Mouse (Mus musculus): ENCODE measurements around the gene Dpp6. TPM values are rescaled to one million over a fixed set of nuclear protein-coding genes. Genes with fewer than 3 reads are reported as not detected.

Dpp6 gene
- polyA plus RNA-seq, 1 experiment from 2014 or later = 4.5 TPM

DNA sequence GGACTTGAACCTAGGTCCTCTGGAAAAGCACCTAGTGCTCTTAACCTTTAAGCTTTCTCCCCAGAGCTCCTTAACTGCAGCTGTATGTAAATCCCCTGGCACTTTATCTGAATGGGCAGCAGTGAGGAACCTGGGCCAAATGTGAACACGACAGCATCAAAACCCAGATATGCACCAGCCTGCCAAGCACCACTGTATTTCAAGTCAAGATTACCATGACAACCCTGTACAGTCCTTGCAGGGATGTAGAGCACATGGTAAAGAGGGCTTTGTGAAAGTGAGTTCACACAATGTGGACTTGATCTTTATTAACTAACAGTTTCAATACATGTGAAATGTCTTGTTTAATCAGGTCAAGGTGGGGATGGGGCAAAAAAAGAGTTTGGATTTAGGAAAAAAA, 162.3 kb downstream of the Dpp6 start:
- no peak for DNase-seq (ENCODE audit: low spot score)
- Histone ChIP-seq H3K4me3 (ENCODE audit: low read depth, low read length) (no peak overlapping the region), H3K36me3 (replicated peaks; ENCODE audit: control insufficient read depth, insufficient read depth, low read depth, low read length) (no peaks in the 10 kb centered on the region), H3K9ac (replicated peaks; ENCODE audit: low read length) (no peak overlapping the region), H3K9me3 (replicated peaks; ENCODE audit: control insufficient read depth, low read length) (no peaks in the 10 kb centered on the region), H3K4me2 (ENCODE audit: low read depth, low read length) (no peak overlapping the region), H3K27ac (replicated peaks; ENCODE audit: low read depth, low read length) (no peak overlapping the region), H3K4me1 (ENCODE audit: control insufficient read depth, insufficient read depth, low read length) (no peaks in the 10 kb centered on the region), H3K27me3 (ENCODE audit: control insufficient read depth, insufficient read depth, low read length) (no peaks in the 10 kb centered on the region)
- ATAC-seq (replicated peaks; ENCODE audit: insufficient number of reproducible peaks, low FRiP score, low TSS enrichment, low read depth) = no peak; the same call in 1 of the 2 replicates
- 81% methylated on average over 1 of the region's 1 CpGs for WGBS

DNA sequence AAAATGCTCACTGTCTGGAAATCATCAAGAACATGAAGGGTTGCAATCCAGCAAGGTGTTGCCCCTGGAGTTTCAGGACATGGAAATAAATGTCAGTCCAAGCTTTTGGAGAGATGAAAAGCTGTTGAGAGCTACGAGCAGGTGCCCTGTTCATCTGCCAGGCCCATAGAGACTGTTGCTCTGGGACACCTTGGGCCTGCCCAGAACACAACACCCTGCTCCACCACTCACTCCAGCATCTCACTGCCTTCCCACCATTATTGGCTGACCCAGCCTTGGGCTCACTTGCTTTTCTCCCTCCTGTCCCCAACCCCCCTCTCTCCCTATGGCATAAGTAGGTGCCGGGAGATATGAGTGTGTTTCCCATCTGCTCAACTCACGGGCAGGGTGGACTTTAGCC, 162.8 kb downstream of the Dpp6 start:
- no peaks in the 10 kb centered on the region for H3K9me3 ChIP-seq (replicated peaks; ENCODE audit: control insufficient read depth, low read length)
- H3K4me3 ChIP-seq (ENCODE audit: low read depth, low read length) = no peak overlapping the region
- 81% methylated on average over 3 of the region's 3 CpGs for WGBS
- H3K36me3 ChIP-seq (replicated peaks; ENCODE audit: control insufficient read depth, insufficient read depth, low read depth, low read length) = no peaks in the 10 kb centered on the region
- H3K9ac ChIP-seq (replicated peaks; ENCODE audit: low read length) = no peak overlapping the region
- H3K4me2 ChIP-seq (ENCODE audit: low read depth, low read length) = no peak overlapping the region
- no peaks in the 10 kb centered on the region for H3K27me3 ChIP-seq (ENCODE audit: control insufficient read depth, insufficient read depth, low read length)
- H3K27ac ChIP-seq (replicated peaks; ENCODE audit: low read depth, low read length) = no peak overlapping the region
- DNase-seq (ENCODE audit: low spot score) (no peak), ATAC-seq (replicated peaks; ENCODE audit: insufficient number of reproducible peaks, low FRiP score, low TSS enrichment, low read depth) (no peak)
- H3K4me1 ChIP-seq (ENCODE audit: control insufficient read depth, insufficient read depth, low read length) = no peaks in the 10 kb centered on the region

DNA sequence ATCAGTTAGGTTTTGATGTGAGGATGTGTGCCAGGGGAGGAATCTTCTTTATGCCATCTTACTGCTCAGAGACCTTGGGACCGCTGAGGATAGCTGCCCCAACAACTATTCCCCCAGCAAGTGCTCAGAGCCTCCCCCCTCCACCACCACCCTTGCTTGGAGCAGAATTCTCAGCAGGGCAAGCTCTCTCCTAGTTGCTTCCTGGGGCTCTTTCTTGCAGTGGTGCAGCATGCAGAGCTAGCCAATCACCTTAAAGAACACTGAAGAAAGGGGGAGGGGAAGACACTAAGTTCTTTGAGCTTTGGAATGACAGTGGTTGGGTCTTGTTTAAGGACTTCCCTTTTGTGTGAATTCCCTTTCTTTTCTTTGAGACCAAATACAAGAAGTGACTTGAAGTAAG, 168.1 kb downstream of the Dpp6 start:
- H3K4me2 ChIP-seq (ENCODE audit: low read depth, low read length) = no peak overlapping the region

DNA sequence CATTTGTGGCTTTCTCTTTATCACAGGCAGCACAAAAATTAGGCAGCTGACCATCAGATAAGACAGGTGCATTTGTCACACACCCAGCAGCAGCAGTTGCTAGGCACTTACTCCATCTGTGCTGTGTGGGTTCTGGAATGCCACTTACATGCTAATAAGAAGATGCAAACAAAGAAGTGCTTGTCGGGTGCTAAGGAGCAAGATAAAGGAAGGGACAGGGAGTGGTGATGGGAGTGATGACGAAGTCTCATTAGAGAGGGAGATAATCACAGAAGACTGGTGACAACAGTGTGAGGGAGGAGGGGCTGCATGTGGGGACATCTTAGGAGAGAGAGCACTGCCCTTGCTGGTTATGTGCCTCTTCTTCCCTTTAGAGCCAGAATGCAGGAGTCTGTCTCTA, 174.6 kb downstream of the Dpp6 start:
- DNase-seq (ENCODE audit: low spot score) (no peak), ATAC-seq (replicated peaks; ENCODE audit: insufficient number of reproducible peaks, low FRiP score, low TSS enrichment, low read depth) (peak; percentile 66; the same call in 1 of the 2 replicates)
- Histone ChIP-seq H3K4me3 (ENCODE audit: low read depth, low read length) (no peak overlapping the region), H3K4me1 (ENCODE audit: control insufficient read depth, insufficient read depth, low read length) (no peaks in the 10 kb centered on the region), H3K27ac (replicated peaks; ENCODE audit: low read depth, low read length) (no peak overlapping the region), H3K36me3 (replicated peaks; ENCODE audit: control insufficient read depth, insufficient read depth, low read depth, low read length) (no peaks in the 10 kb centered on the region), H3K27me3 (ENCODE audit: control insufficient read depth, insufficient read depth, low read length) (no peaks in the 10 kb centered on the region), H3K4me2 (ENCODE audit: low read depth, low read length) (no peak overlapping the region), H3K9me3 (replicated peaks; ENCODE audit: control insufficient read depth, low read length) (no peaks in the 10 kb centered on the region), H3K9ac (replicated peaks; ENCODE audit: low read length) (no peak overlapping the region)
- WGBS = 19% methylated on average over 2 of the region's 2 CpGs

More for the DNA sequence above, 168.1 kb downstream of the Dpp6 start:
- 5% methylated on average over 1 of the region's 1 CpGs for WGBS
- ATAC-seq (replicated peaks; ENCODE audit: insufficient number of reproducible peaks, low FRiP score, low TSS enrichment, low read depth) = no peak
- Histone ChIP-seq H3K27me3 (ENCODE audit: control insufficient read depth, insufficient read depth, low read length) (no peaks in the 10 kb centered on the region), H3K27ac (replicated peaks; ENCODE audit: low read depth, low read length) (no peak overlapping the region), H3K36me3 (replicated peaks; ENCODE audit: control insufficient read depth, insufficient read depth, low read depth, low read length) (no peaks in the 10 kb centered on the region), H3K4me1 (ENCODE audit: control insufficient read depth, insufficient read depth, low read length) (no peaks in the 10 kb centered on the region), H3K9me3 (replicated peaks; ENCODE audit: control insufficient read depth, low read length) (no peaks in the 10 kb centered on the region), H3K9ac (replicated peaks; ENCODE audit: low read length) (no peak overlapping the region), H3K4me3 (ENCODE audit: low read depth, low read length) (no peak overlapping the region)
- no peak for DNase-seq (ENCODE audit: low spot score)

DNA sequence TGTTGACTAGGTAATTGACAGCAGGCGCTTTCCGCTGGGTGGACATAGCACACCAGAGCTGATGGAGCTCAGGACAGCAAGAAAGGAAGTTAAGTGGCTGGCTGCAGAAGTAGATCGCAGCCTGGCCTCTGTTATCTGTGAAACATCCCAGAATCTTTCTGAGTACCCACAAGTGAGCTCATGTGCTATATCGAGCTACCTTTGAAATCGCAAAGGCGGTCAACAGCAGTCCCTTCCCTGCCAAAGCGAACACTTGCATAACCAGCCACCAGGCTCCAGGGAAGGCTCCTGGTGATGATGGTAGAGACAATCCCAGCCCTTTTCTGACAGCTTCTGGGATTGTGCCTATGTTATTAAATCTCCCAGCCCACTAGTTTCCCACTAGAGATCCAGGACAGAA, 186.5 kb downstream of the Dpp6 start:
- no peak for ATAC-seq (replicated peaks; ENCODE audit: insufficient number of reproducible peaks, low FRiP score, low TSS enrichment, low read depth)
- no peak overlapping the region for H3K4me2 ChIP-seq (ENCODE audit: low read depth, low read length)
- no peaks in the 10 kb centered on the region for H3K4me1 ChIP-seq (ENCODE audit: control insufficient read depth, insufficient read depth, low read length)
- H3K9me3 ChIP-seq (replicated peaks; ENCODE audit: control insufficient read depth, low read length) = no peaks in the 10 kb centered on the region
- no peak overlapping the region for H3K4me3 ChIP-seq (ENCODE audit: low read depth, low read length)
- DNase-seq (ENCODE audit: low spot score) = no peak
- no peaks in the 10 kb centered on the region for H3K27me3 ChIP-seq (ENCODE audit: control insufficient read depth, insufficient read depth, low read length)
- no peak overlapping the region for H3K27ac ChIP-seq (replicated peaks; ENCODE audit: low read depth, low read length)
- WGBS = 94% methylated on average over 7 of the region's 7 CpGs
- H3K9ac ChIP-seq (replicated peaks; ENCODE audit: low read length) = no peak overlapping the region
- H3K36me3 ChIP-seq (replicated peaks; ENCODE audit: control insufficient read depth, insufficient read depth, low read depth, low read length) = no peaks in the 10 kb centered on the region

DNA sequence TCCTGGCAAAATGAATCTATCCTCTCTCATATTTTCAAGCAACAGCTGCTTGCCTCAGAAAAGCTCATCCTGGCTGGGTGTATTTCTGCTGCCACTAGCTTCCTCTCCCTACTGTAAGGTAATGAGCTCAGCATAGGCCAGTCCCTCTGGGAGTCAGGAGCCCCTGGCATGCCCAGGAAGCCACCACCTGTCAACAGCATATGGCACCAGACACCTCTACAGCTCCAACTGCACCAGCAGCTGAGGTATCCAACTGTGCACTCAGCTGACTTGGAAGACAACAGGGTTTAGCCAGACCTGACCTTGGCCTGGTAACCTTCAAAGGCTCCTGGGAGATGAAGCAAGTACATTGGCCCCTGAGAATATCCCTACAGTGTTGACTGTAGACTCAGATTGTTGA, 192.2 kb downstream of the Dpp6 start:
- Histone ChIP-seq H3K9ac (replicated peaks; ENCODE audit: low read length) (no peak overlapping the region), H3K27ac (replicated peaks; ENCODE audit: low read depth, low read length) (no peak overlapping the region), H3K4me2 (ENCODE audit: low read depth, low read length) (no peak overlapping the region), H3K36me3 (replicated peaks; ENCODE audit: control insufficient read depth, insufficient read depth, low read depth, low read length) (no peaks in the 10 kb centered on the region), H3K4me1 (ENCODE audit: control insufficient read depth, insufficient read depth, low read length) (no peaks in the 10 kb centered on the region), H3K27me3 (ENCODE audit: control insufficient read depth, insufficient read depth, low read length) (no peaks in the 10 kb centered on the region), H3K9me3 (replicated peaks; ENCODE audit: control insufficient read depth, low read length) (no peaks in the 10 kb centered on the region), H3K4me3 (ENCODE audit: low read depth, low read length) (no peak overlapping the region)
- ATAC-seq (replicated peaks; ENCODE audit: insufficient number of reproducible peaks, low FRiP score, low TSS enrichment, low read depth) (no peak), DNase-seq (ENCODE audit: low spot score) (no peak)

DNA sequence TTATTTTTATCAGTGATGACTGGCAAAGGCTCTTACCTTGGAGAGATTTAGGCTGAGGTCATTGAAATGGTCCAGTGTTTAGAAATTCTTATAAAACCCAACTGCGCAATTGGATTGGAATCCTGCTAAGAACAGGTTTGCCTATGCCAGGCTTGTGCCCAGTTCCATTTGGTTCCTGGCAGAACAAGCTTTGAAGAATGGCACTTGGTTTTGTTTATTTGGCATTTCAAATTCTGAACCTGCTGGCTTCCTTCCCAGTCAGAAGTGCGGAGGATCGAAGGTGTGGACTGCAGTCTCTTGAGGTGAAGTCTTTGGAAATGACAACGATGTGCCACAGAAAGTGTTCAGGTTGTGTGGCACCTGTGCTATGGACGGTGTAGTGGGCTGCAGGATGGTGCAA, 193.6 kb downstream of the Dpp6 start:
- H3K27ac ChIP-seq (replicated peaks; ENCODE audit: low read depth, low read length) = no peak overlapping the region
- 90% methylated on average over 5 of the region's 5 CpGs for WGBS
- no peak overlapping the region for H3K9ac ChIP-seq (replicated peaks; ENCODE audit: low read length)
- H3K4me3 ChIP-seq (ENCODE audit: low read depth, low read length) = no peak overlapping the region
- H3K27me3 ChIP-seq (ENCODE audit: control insufficient read depth, insufficient read depth, low read length) = no peaks in the 10 kb centered on the region
- ATAC-seq (replicated peaks; ENCODE audit: insufficient number of reproducible peaks, low FRiP score, low TSS enrichment, low read depth) (no peak), DNase-seq (ENCODE audit: low spot score) (no peak)
- H3K36me3 ChIP-seq (replicated peaks; ENCODE audit: control insufficient read depth, insufficient read depth, low read depth, low read length) = no peaks in the 10 kb centered on the region
- H3K9me3 ChIP-seq (replicated peaks; ENCODE audit: control insufficient read depth, low read length) = no peaks in the 10 kb centered on the region
- H3K4me2 ChIP-seq (ENCODE audit: low read depth, low read length) = no peak overlapping the region
- H3K4me1 ChIP-seq (ENCODE audit: control insufficient read depth, insufficient read depth, low read length) = no peaks in the 10 kb centered on the region

DNA sequence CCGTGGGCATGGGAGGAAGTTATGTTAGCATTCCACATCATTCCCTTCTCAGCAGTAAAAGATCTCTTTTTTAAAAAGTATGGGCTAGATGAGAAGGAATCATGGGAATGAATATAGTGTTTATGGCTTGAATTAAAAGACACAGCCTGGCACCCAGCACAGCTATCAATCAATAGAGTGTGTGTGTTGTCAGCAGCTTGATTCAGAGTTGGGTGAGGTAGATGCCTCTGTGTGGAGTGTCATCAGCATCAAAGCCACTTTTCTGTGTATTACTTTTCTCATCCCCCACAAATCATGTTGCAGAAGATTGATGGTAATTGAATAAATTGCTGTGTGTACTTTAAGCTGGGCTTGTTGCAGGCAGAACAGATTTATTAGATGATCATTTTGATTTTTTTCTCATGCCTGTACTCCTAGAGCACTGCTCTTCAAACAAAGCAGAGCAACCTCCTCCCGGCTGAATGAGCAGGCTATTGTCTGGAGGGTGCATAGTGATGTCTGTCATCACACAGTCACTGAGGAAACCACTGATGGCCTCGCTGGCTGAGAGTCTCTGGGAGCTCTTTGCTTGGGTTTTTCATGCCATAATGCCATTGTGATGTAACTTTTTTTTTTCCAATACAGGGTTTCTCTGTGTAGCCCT, 201.4 kb downstream of the Dpp6 start:
- ATAC-seq (replicated peaks; ENCODE audit: insufficient number of reproducible peaks, low FRiP score, low TSS enrichment, low read depth) = no peak

More for the DNA sequence above, 201.4 kb downstream of the Dpp6 start:
- no peak overlapping the region for H3K9ac ChIP-seq (replicated peaks; ENCODE audit: low read length)
- H3K4me1 ChIP-seq (ENCODE audit: control insufficient read depth, insufficient read depth, low read length) = no peaks in the 10 kb centered on the region
- no peak overlapping the region for H3K4me3 ChIP-seq (ENCODE audit: low read depth, low read length)
- H3K9me3 ChIP-seq (replicated peaks; ENCODE audit: control insufficient read depth, low read length) = no peaks in the 10 kb centered on the region
- no peaks in the 10 kb centered on the region for H3K27me3 ChIP-seq (ENCODE audit: control insufficient read depth, insufficient read depth, low read length)
- WGBS = 60% methylated on average over 3 of the region's 3 CpGs
- DNase-seq (ENCODE audit: low spot score) = no peak
- no peak overlapping the region for H3K27ac ChIP-seq (replicated peaks; ENCODE audit: low read depth, low read length)
- no peaks in the 10 kb centered on the region for H3K36me3 ChIP-seq (replicated peaks; ENCODE audit: control insufficient read depth, insufficient read depth, low read depth, low read length)
- H3K4me2 ChIP-seq (ENCODE audit: low read depth, low read length) = no peak overlapping the region
